Mouse (Mus musculus) urinary bladder, adult 18-20 months (tissue): ENCODE measurements around the gene Ak4.
A peak's percentile ranks its signal among the peaks of the same experiment; 100 is the strongest.
"Not testable (repeated sequence)": the region's sequence is repeated elsewhere in the genome, so short reads cannot be mapped to it uniquely, and the experiment has no call there.

Experiments used
- DNase-seq, 2 experiments: peaks; one replicate each; pipeline ENCODE4 v3.0.0; 2022; ENCODE audit warnings: low spot score in 2 of 2, mixed read lengths in 2 of 2

The Ak4 gene

GRCm38 (mm10) chr4:101419151-101419910 is at the start of gene Ak4:
Gene Ak4 (plus strand): TSS chr4:101419277.
- peak; percentile 12 to 47 for DNase-seq

- no peak for DNase-seq
Observed at GRCm38 (mm10) chr4:101369738-101370275, 49.3 kb upstream of the Ak4 start.

- DNase-seq = no peak
Observed at GRCm38 (mm10) chr4:101372283-101372682, 46.8 kb upstream of the Ak4 start.

- no peak for DNase-seq
Observed at GRCm38 (mm10) chr4:101372751-101373150, 46.3 kb upstream of the Ak4 start.

- no peak for DNase-seq
Observed at GRCm38 (mm10) chr4:101374104-101374503, 45.0 kb upstream of the Ak4 start.

GRCm38 (mm10) chr4:101376835-101377234 is 42.2 kb upstream of the Ak4 start:
- no peak for DNase-seq

- no peak for DNase-seq
Observed at GRCm38 (mm10) chr4:101378241-101378640, 40.8 kb upstream of the Ak4 start.

- no peak for DNase-seq
Observed at GRCm38 (mm10) chr4:101378778-101379177, 40.3 kb upstream of the Ak4 start.

GRCm38 (mm10) chr4:101385002-101385401 is 34.1 kb upstream of the Ak4 start:
- DNase-seq = no peak

GRCm38 (mm10) chr4:101388246-101388645 is 30.8 kb upstream of the Ak4 start:
- DNase-seq = no peak

- not testable (repeated sequence) for DNase-seq
Observed at GRCm38 (mm10) chr4:101388656-101389055, 30.4 kb upstream of the Ak4 start.

- DNase-seq = peak in 1 of 2 experiments; percentile 6
Observed at GRCm38 (mm10) chr4:101392229-101392628, 26.8 kb upstream of the Ak4 start.

- no peak for DNase-seq
Observed at GRCm38 (mm10) chr4:101393292-101393711, 25.8 kb upstream of the Ak4 start.

- DNase-seq = no peak
Observed at GRCm38 (mm10) chr4:101395021-101395533, 24.0 kb upstream of the Ak4 start.

GRCm38 (mm10) chr4:101400025-101400594 is 19.0 kb upstream of the Ak4 start:
- DNase-seq = no peak

- no peak for DNase-seq
Observed at GRCm38 (mm10) chr4:101401945-101402344, 17.1 kb upstream of the Ak4 start.

- no peak for DNase-seq
Observed at GRCm38 (mm10) chr4:101404863-101405262, 14.2 kb upstream of the Ak4 start.

GRCm38 (mm10) chr4:101406411-101407196 is 12.5 kb upstream of the Ak4 start:
- no peak for DNase-seq

- no peak for DNase-seq
Observed at GRCm38 (mm10) chr4:101416966-101417365, 2.1 kb upstream of the Ak4 start.

- no peak for DNase-seq
Observed at GRCm38 (mm10) chr4:101419911-101420880, 1.1 kb downstream of the Ak4 start.

GRCm38 (mm10) chr4:101422996-101423395 is 3.9 kb downstream of the Ak4 start:
- DNase-seq = no peak
